Mouse (Mus musculus) C2C12 (cell line): ENCODE results near the gene Zbtb16. TPM values are rescaled to one million over a fixed set of nuclear protein-coding genes. Genes with fewer than 3 reads are reported as not detected.

Source experiments
- H3K27me3 ChIP-seq: one replicate; pipeline ENCODE4 v1.6.1; 2011; ENCODE audit not compliant: control insufficient read depth, insufficient read depth, insufficient read length
- H3K36me3 ChIP-seq: one replicate; pipeline ENCODE4 v1.6.1; 2011; ENCODE audit not compliant: control insufficient read depth, insufficient read depth
- H3K4me3 ChIP-seq: one replicate; pipeline ENCODE4 v1.5.1; 2011; ENCODE audit warnings: mild to moderate bottlenecking, control low read depth; ENCODE audit not compliant: poor library complexity, insufficient read depth, severe bottlenecking
- H3K79me2 ChIP-seq: one replicate; pipeline ENCODE4 v1.6.1; 2011; ENCODE audit not compliant: control insufficient read depth, insufficient read depth
- H3K79me3 ChIP-seq: one replicate; pipeline ENCODE4 v1.6.1; 2011; ENCODE audit warnings: low read depth, control low read depth
- H3ac ChIP-seq: one replicate; pipeline ENCODE3; 2011; ENCODE audit warnings: low read depth; ENCODE audit not compliant: control insufficient read depth, insufficient read length
- CEBPB ChIP-seq: IDR thresholded peaks from one replicate; pipeline ENCODE4 v1.6.1; 2011; ENCODE audit warnings: low read depth, mild to moderate bottlenecking, control low read depth, moderate library complexity
- CTCF ChIP-seq: IDR thresholded peaks from one replicate; pipeline ENCODE4 v1.5.1; 2011; ENCODE audit not compliant: control insufficient read depth, insufficient read depth, insufficient read length
- FOSL1 ChIP-seq: IDR thresholded peaks from one replicate; pipeline ENCODE4 v1.8.0; 2011; ENCODE audit warnings: mild to moderate bottlenecking, low read length; ENCODE audit not compliant: poor library complexity, insufficient read depth, severe bottlenecking
- MAX ChIP-seq: IDR thresholded peaks from one replicate; pipeline ENCODE4 v1.6.1; 2011; ENCODE audit warnings: mild to moderate bottlenecking, control low read depth
- MYOD1 ChIP-seq: IDR thresholded peaks from one replicate; pipeline ENCODE4 v1.6.1; 2011; ENCODE audit warnings: low read depth; ENCODE audit not compliant: control insufficient read depth, insufficient read length
- MYOG ChIP-seq: IDR thresholded peaks from one replicate; pipeline ENCODE4 v1.6.1; 2011; ENCODE audit not compliant: control insufficient read depth, insufficient read length; ENCODE audit errors: extremely low read depth
- USF1 ChIP-seq: IDR thresholded peaks from one replicate; pipeline ENCODE4 v1.6.1; 2011; ENCODE audit warnings: low read depth, mild to moderate bottlenecking, control low read depth, moderate library complexity
- polyA plus RNA-seq: library from polyadenylated mRNA; unstranded; fragments of >200 nt; fragmentation: generic; extraction: Trizol; gene quantifications from one replicate; pipeline ENCODE4 v1.2.1, GENCODE M21; 2012; ENCODE audit warnings: missing spikeins

Zbtb16 gene
- polyA plus RNA-seq, 1 experiment: not detected

DNA sequence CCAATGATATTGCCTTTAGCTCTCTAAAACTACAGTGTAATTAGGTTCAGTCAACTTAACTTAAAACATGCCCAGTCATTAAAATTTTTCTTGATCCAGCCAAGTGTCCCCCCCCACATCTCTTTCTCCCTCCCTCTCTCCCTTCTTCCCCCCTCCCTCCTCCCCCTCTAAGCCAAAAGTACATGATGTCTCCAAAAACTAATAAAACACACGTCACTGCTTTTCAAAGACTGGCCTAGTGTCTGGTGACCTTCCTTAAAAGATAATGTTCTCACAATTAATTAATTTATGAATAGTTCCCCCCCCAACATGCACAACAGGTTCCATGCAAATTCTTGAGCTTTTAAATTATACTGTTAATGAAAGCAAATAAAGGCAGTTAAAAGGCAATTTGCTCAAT lies 48.7 kb downstream of the Zbtb16 start:
- Histone ChIP-seq H3K79me3 (no peaks in the 10 kb centered on the region), H3K27me3 (peaks cover 5% of the 10 kb centered on the region)

DNA sequence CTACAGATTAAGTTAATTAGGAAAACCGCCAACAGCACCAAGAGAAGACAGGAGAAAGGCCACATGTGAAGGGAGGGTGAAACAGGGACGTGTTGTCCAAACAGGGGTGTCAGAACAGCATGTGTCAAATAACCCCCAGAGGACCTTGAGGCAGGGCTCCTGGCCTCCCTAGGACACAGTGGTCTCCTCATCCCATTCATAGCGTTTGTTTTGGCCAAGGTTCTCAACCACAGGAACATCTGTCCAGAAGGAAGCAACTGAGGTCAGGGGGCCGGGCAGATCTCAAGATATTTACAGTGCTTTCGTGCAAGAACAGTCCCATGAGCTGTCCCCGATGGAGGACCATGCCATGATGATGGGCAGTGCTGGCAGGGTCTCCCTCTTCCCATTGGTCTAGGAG lies 49.2 kb downstream of the Zbtb16 start:
- H3K79me3 ChIP-seq: no peaks in the 10 kb centered on the region
- H3ac ChIP-seq: no peak overlapping the region
- no peaks in the 10 kb centered on the region for H3K36me3 ChIP-seq
- no peaks in the 10 kb centered on the region for H3K79me2 ChIP-seq
- H3K4me3 ChIP-seq: no peak overlapping the region
- TF ChIP-seq CTCF (no peak), MYOG (no peak), MAX (no peak), MYOD1 (no peak), FOSL1 (no peak), USF1 (no peak), CEBPB (no peak)
- peaks cover 5% of the 10 kb centered on the region for H3K27me3 ChIP-seq

More for the DNA sequence above, 48.7 kb downstream of the Zbtb16 start:
- no peaks in the 10 kb centered on the region for H3K36me3 ChIP-seq
- H3ac ChIP-seq: no peak overlapping the region
- H3K79me2 ChIP-seq: no peaks in the 10 kb centered on the region
- no peak overlapping the region for H3K4me3 ChIP-seq
- TF ChIP-seq FOSL1 (no peak), MAX (no peak), CEBPB (no peak), MYOG (no peak), CTCF (no peak), USF1 (no peak), MYOD1 (no peak)

DNA sequence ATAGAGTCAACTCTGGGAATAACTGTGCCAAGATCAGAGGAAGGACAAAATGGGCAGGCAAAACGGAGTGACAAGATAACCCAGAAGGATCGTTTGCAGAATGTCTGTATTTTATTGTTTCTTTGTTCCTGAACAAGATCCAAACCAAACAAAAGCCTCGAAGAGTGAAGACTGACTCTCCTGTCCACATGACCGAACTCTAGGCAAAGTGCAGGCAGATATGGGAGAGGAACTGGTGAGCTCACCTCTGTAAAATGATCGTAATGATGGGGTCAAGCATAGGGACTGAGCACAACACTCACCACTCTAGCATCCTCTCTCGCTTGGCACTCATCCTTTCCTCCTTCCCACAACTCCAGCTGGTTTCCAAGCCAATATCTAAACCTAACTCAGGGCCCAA lies 51.1 kb downstream of the Zbtb16 start:
- no peak overlapping the region for H3K4me3 ChIP-seq
- H3K79me3 ChIP-seq: no peaks in the 10 kb centered on the region
- no peak for TF ChIP-seq MYOD1
- no peak for TF ChIP-seq CTCF
- H3K79me2 ChIP-seq: no peaks in the 10 kb centered on the region
- H3K36me3 ChIP-seq: no peaks in the 10 kb centered on the region
- H3ac ChIP-seq: no peak overlapping the region
- H3K27me3 ChIP-seq: peaks cover 7% of the 10 kb centered on the region

DNA sequence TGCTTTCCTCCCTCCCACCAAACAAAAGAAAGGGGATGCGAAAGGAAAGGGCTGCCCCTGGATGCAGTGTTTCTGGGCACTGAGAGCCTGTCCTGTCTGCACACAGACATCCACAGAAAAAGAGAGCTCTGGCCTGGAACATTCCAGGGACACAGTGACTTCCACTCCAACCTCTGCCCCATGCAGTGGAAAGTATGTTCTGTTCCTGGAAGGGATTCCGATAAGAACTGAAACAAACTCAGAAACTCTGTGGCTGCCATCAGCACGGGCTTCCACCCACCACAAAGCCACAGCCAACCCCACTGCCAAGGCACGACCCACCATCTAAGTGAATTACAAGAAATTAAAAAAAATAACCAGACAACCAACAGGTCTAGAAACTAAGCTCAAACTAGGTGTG lies 52.7 kb downstream of the Zbtb16 start:
- H3K36me3 ChIP-seq: no peaks in the 10 kb centered on the region
- peaks cover 19% of the 10 kb centered on the region for H3K27me3 ChIP-seq

DNA sequence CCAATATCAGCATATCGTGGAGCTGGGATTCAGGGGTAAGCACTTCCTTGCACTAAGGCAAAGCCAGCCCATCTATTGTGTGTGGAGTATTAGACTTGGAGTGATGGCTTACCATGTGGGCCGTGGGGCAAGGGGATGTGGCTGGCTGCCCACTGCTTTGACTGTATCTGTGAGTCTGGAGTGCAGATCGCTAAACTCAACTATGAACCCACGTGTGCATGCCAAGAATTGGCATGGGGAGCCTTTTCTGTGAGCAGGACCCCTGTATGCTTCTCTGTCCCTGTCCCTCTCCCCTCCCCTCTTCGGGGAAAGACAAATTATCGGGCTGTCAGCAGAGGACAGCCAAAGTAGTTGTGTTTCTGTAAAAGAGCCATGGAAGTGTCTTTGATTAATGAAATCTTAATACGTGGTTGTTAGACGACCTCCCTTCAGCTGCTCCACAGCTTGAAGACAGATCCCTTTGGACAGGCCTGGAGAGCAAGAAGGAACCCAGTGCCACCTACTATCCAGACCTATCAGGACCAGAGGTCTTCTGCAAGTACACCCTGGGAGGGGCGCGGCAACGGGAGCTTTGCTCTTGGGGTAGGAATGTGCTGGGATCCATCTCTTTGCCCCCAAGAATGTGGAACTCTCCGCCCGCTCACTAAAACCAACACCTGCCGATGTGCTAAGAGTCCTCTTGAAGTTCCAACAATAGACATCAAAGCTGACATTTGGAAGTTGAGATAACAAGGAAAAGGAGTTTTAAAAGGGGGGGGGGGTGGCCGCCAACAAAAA lies 53.5 kb downstream of the Zbtb16 start:
- TF ChIP-seq USF1 (no peak), CTCF (no peak), FOSL1 (no peak), MYOG (no peak)
- no peaks in the 10 kb centered on the region for H3K79me3 ChIP-seq
- no peaks in the 10 kb centered on the region for H3K79me2 ChIP-seq
- no peak overlapping the region for H3ac ChIP-seq
- no peak overlapping the region for H3K4me3 ChIP-seq
- no peaks in the 10 kb centered on the region for H3K36me3 ChIP-seq
- peaks cover 19% of the 10 kb centered on the region for H3K27me3 ChIP-seq

More for the DNA sequence above, 52.7 kb downstream of the Zbtb16 start:
- H3K4me3 ChIP-seq: no peak overlapping the region
- no peaks in the 10 kb centered on the region for H3K79me2 ChIP-seq
- H3K79me3 ChIP-seq: no peaks in the 10 kb centered on the region
- H3ac ChIP-seq: no peak overlapping the region
- TF ChIP-seq MAX: no peak
- TF ChIP-seq CEBPB: no peak
- no peak for TF ChIP-seq USF1
- no peak for TF ChIP-seq MYOD1
- TF ChIP-seq CTCF: no peak
- TF ChIP-seq FOSL1: no peak
- no peak for TF ChIP-seq MYOG

DNA sequence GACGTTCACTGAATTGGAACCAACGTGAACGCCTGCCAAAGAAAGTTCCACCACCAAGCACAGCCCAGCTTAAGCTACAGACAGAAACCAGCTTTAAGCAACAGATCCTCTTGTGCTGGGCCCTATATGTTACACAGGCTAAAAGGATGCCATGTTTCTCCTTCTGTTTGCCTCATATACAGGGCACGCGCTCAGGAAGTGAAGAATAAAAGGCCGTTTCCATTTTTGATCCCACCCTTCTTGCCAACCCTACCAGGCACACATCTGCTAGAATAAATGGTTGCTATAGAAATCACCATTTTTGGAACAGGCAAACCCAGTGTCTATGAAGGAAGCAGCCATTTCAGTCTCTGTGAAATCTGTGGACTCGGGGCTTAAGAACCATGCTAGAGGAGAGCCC lies 59.8 kb downstream of the Zbtb16 start:
- Histone ChIP-seq H3K79me2 (no peaks in the 10 kb centered on the region), H3K79me3 (no peaks in the 10 kb centered on the region), H3K27me3 (peaks cover 23% of the 10 kb centered on the region), H3ac (no peak overlapping the region), H3K4me3 (no peak overlapping the region), H3K36me3 (no peaks in the 10 kb centered on the region)
- TF ChIP-seq USF1: no peak
- no peak for TF ChIP-seq CTCF
- TF ChIP-seq MYOG: no peak
- no peak for TF ChIP-seq MAX
- TF ChIP-seq FOSL1: no peak
- no peak for TF ChIP-seq MYOD1
- TF ChIP-seq CEBPB: no peak
